Mouse (Mus musculus) E14TG2a.4 (cell line): Measurements from ENCODE around the gene Tecpr2.
A peak's percentile ranks its signal among the peaks of the same experiment; 100 is the strongest.

Source experiments
- CTCF ChIP-seq: conservative IDR thresholded peaks from 2 replicates; pipeline ENCODE4 v1.5.1; 2014; ENCODE audit warnings: low read length
- NANOG ChIP-seq: IDR thresholded peaks from 2 replicates; pipeline ENCODE4 v1.6.1; 2014; ENCODE audit warnings: borderline replicate concordance, low read length, mixed read lengths
- POU5F1 ChIP-seq: IDR thresholded peaks from 2 replicates; pipeline ENCODE4 v1.6.1; 2014; ENCODE audit warnings: low read length, borderline replicate concordance

DNA sequence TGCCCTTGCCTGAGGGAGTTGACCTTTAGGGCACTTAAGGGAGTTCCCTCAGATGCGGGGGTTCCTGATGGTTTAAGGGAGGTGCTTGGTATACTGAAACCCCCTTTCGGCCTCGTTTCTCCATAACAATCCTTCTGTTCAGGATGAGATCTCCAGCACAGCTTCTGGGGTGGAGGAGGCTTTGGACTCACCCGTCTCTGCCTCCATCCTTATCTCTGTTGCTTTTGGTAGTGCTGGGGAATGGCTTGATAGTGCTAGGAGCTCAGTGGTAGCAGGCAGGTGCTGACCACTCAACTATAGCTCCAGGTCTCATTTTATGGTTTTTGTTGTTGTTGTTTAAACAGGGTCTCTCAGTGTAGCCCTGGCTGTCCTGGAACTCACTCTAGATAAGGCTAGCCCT, 77.0 kb downstream of the Tecpr2 start:
- no peak for TF ChIP-seq CTCF
- no peak for TF ChIP-seq POU5F1
- peak; percentile 53; the same call in 1 of the 2 replicates for TF ChIP-seq NANOG
